Mouse (Mus musculus) E14TG2a.4 (cell line): ENCODE results near the gene Zc2hc1b.

Experiments used
- CTCF ChIP-seq: conservative IDR thresholded peaks from 2 replicates; pipeline ENCODE4 v1.5.1; 2014; ENCODE audit warnings: low read length
- NANOG ChIP-seq: IDR thresholded peaks from 2 replicates; pipeline ENCODE4 v1.6.1; 2014; ENCODE audit warnings: borderline replicate concordance, low read length, mixed read lengths
- POU5F1 ChIP-seq: IDR thresholded peaks from 2 replicates; pipeline ENCODE4 v1.6.1; 2014; ENCODE audit warnings: low read length, borderline replicate concordance

DNA sequence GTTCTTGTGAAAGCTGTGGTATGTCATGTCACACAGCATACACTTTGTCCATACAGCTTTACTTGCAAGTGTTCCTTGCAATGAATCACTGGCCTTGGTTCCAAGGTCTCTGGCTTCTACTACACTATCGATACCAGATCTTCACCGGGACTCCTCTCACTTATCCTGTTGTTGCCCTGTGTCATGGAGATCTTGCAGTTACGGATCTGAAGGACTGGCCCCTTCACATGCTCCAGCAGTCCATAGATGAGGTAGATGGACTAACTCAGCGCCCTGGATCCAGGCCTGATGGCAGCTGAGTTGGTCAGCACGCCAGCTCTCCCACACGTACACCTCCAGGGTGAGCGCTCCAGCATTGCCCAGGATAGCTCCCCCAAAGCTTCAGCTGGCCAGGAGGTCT is 42.5 kb downstream of the Zc2hc1b start:
- TF ChIP-seq CTCF = no peak
- no peak for TF ChIP-seq NANOG
- no peak for TF ChIP-seq POU5F1
